Mouse (Mus musculus): ENCODE data around the gene Bbip1.

DNA sequence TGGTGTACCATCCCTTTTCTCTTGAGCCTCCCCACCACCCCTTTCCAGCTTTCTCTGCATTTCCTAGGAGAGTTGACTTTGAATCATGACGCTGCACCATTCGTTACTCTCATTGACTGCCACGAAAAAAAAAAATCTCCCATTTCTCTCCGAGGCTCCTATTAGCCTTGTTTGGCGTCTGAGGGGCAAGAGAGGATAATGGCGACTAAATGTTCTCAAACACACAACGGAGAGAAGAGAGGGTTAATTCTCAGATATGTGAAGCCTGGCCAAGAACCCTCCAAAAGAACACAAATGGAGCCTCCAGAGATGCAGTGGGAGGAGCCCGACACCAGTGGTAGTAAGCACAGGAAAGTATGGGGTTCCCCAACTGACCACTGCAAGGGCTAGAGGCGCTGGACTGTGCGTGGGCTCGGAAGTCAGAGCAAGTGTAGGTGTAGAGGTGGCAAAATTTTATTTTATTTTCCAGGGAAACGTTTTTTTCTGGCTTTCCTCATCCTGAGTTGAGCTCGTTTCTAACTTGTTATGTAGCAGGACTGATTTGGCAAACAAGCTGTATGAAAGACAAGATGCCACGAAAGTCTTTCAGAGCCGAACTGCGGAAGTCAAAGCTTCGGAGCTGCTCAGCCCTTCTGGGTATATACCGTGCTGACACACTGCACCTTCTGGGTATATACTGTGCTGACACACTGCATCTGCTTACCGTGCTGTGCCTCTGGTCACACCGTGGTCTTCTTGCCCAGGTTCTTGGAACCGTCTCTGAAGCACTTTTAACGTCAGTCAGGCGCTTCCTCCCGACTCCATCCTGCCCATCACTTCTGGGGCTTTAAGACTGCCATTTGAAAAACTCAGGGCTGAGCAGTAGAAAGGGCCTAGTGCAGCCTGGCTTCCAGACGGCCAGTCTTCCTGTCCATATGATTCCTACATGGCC, 45.2 kb downstream of the Bbip1 start:
- TF ChIP-seq CTCF (IDR thresholded peaks at IDR 0.05; ENCODE audit: borderline replicate concordance, insufficient read depth, low read length) = no peak
- TF ChIP-seq POLR2A (IDR thresholded peaks at IDR 0.05; ENCODE audit: low read depth, low read length) = no peak
